Mouse (Mus musculus) hindlimb bud, embryonic 11.5 days (tissue): ENCODE results near the gene Tmem206.
A peak's percentile ranks its signal among the peaks of the same experiment; 100 is the strongest.

Source experiments
- DNase-seq: peaks from one replicate; pipeline ENCODE4 v3.0.0-alpha.2; 2012; ENCODE audit warnings: low read depth, low spot score; ENCODE audit errors: extremely low spot score

Tmem206 gene

DNA sequence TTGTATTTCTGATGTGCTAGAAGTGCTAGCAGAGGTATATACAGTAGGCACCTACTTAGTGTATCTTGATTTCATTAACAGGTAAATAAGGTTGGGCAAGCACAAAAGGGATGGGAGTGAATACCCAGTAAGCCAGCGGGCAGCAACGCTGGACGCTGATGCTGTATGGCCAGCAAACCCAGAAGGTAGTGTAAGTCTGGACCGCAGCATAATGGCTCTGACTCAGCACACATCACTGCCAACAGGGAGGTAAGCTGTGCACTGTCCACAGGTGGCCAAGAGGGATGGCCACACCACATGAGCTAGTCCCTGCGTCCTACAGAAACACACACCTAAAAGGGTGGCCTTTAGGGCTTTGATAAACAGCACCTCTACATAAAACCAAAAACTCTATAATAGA lies 24.6 kb downstream of the Tmem206 start:
- DNase-seq, result no peak

DNA sequence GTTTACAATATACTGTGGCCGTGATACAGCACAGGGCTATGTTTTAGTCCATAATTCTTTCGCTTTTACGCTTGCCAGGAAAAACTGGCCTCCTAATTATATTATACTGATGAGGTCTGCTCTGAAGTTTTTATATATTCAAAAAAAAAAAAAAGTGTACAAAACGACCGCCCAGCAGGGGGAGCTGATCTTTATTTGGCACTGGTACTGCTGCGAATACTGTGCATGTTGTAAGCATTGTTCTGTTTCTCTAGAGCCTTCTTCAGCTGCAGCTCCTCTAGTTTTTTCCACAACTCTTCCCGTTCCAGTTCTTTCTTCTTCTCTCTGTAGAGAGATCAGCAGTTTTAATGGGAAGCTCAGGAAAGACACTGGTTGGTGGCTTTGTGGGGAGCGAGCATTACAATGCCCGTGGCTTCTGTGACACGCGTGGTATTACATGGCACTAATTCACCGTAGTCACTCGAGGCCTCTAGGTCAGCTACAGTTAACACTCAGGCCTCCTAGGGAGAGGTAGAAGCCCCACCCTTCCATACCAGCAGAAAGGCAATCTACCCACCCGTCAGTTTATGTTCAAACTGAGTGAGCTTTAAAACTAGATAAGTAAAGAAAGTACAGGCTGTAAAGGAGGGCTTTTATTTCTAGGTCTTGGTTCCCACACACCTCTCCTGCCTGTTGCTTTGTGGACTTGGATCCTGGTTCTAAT lies 27.2 kb downstream of the Tmem206 start:
- peak; percentile 10 for DNase-seq

DNA sequence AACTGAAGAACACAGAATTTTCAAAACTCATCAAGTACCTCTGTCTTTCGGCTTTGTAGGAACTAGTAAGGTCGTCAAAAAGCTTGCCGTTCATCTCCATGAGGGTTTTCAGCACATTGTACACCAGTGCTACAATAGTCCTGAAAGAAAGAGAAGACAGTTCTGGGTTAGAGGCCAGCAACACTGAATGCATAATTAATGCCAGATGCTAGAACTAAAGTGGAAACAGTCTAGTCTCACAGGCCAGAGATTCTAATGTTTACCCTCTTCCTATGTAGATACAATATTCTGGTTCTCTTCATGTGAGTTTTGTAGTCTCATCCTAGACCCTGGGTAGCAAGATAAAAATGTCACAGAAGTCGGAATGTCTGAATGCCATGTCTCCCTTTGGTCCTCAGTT lies 28.1 kb downstream of the Tmem206 start:
- DNase-seq, result no peak

DNA sequence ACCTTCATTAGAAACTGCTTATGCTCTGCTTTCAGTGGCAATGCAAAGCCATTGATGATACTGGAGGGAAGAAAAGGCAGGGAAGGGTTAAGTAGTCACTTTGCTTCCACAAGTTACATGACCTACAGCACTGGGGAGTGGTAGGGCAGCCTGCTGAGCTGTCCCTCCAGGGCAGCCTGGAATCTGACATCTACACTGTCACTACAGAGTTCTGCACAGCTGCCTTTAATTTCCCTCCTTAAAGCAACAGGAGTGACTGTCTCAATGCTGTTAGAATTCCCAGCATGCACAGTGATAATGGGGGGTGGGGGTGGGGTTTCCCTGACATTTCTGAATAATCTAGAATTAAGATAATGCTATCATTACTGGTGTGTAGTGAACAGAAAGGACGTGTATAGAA lies 31.2 kb downstream of the Tmem206 start:
- no peak for DNase-seq

DNA sequence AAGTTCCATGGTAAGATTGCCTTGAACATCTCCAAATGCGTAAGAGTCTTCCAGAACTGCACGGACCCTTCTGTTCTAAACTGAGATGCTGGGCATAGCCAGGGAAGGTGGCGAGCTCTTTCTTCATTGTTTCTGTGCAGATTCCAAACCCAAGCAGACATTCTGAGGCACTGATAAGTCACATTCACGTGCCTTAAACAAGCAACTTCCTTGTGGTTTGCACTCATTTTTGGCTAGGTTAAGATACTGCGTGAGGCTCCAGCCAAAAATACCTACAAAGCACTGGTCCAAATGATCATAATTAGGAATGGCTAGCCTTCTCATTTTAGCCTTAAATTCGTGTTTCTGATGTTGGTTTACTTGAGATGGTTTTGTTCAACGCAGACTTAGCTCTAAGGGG lies 33.8 kb downstream of the Tmem206 start:
- no peak for DNase-seq

DNA sequence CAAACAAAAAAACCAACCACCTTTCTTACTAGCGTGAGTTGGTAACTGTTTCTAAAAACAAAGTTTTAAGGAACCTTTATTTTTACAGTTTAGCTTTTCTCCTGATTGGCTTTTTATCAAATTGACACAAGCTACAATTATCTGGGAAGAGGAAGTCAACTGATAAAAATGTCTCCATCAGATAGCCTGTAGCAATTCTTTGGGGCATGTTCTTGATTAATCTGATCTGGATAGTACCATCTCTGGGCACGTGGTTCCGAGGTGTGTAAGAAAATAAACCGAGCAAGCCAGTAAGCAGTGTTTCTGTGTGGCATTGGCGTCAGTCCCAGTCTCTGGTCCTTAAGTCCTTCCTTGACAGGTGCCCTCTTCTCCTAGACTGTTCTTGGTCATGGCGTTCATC lies 36.7 kb downstream of the Tmem206 start:
- DNase-seq, result no peak

DNA sequence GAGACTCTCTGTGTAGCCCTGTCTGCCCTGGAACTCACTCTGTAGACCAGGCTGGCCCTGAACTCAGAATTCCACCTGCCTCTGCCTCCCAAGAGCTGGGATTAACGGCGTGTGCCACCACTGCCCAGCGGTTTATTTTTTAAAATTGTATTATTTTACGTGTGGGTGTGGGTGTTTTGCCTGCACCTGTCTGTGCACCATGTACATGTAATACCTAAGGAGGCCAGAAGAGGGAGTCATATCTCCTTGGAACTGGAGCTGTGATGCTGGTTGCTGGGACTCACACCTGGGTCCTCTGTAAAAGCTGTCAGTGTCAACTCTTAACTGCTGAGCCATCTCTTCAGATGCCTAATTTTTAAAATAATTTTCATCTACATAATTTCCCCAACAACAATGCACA lies 38.8 kb downstream of the Tmem206 start:
- peak; percentile 16 for DNase-seq

DNA sequence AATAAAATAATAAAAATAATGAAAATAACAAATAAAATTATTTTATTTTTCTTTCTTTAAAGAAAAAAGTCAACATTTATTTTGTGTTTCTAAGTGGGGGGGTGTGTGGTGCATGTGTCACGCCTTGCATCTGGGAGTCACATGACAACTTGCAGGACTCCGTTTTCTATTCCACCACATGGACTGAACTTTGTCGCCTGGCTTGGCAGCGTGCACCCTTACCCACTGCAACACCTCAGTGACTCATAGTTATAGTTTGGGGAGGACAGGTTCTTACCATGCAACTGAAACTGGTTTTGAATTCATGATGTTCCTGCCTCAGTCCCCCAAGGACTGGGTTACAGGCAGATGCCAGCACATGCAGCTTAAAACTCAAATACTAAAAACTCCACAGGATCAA lies 42.5 kb downstream of the Tmem206 start:
- DNase-seq, result no peak

DNA sequence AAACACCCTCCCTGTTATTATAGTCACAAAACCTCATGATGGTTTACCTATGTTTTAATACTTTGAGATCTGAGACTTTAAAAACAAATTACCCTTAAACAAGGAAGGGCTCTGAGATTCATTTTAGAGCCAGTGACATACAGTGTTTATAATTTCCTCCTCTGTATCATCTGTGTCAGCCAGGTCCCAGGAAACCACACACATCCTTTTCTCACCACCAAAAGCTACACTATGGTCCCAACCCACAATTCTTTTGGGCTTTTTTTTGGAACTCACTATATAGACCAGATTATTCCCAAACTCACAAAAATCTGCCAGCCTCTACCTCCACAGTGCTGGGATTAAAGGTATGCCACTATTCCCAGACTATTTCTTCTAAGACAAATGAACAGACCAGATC lies 43.4 kb downstream of the Tmem206 start:
- DNase-seq, result no peak

DNA sequence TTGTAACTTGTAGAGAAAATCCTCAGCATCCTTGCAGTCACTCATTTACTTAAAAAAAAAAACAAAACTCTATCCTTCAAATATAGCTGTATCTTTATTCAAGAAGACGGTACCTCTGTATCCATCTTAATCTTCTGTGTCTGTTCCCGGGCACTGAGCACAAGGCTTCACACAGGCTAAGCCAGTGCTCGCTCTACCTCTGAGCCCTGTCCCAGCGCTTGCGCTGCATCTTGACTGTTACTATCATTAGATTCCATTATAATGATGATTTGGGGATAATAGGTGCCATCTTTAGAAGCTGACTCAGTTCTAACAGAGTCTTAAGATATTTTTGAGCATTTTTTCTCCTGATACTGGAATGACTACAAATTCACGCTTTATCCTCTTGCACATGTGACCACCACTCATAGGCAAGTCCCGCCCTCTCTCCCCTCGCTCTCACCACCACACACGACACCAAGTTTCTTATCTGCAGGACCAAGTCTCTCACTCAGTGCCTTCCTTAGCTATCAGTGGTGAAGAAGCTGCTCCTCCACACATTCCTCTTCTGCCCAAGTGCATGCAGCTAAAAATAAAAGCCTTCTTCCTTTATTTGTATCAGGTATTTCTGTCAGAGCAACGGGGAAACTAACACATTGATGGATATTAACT lies 49.4 kb downstream of the Tmem206 start:
- no peak for DNase-seq

DNA sequence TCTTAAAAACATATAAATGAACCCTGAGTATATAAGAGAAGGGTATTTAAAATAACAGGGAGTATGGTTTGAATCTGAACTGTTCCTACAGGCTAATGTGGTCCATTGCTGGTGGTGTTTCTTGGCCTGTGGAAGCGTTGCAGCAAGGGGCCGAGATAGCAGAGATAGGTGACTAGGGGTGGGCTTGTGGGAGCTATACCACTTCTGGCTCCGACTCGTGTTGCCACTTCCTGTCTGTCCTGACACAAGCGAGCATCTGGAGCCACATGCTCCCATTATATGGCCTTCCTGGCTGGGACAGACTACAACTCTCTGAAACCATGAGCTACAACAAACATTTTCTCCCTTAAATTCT lies 49.9 kb downstream of the Tmem206 start:
- no peak for DNase-seq

DNA sequence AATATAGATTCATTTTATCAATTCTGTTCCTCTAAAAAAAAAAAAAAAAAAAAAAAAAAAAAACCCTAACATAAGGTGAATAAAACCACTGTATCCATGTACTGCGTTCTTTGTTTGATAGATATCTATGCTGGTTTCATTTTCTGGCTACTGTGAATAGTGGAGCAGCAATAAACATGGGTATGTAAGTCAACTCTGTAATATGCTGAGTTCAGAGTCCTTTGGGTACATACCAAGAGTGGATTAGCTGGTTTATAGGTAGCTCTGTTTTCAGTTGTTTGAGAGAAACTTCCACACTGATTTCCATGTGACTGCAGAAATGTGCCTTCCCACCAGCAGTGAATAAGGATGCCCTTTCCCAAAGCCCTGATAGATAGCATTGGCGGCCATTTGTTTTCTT lies 52.4 kb downstream of the Tmem206 start:
- no peak for DNase-seq

DNA sequence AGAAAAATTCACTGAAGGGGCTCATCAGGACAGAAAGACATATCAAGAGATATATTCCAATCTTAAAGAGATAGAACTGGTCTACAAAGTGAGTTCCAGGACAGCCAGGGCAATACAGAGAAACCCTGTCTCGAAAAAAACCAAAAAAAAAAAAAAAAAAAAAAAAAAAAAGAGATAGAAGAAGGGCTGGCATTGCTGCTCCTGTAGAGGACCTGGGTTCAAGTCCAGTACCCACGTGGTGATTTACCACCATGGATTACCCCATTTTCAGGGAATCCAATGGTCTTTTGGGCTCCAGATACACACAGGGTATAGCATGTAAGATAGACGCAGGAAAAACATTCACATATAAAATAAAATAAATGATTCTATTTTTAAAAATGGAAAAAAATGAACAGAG lies 55.1 kb downstream of the Tmem206 start:
- DNase-seq, result no peak

DNA sequence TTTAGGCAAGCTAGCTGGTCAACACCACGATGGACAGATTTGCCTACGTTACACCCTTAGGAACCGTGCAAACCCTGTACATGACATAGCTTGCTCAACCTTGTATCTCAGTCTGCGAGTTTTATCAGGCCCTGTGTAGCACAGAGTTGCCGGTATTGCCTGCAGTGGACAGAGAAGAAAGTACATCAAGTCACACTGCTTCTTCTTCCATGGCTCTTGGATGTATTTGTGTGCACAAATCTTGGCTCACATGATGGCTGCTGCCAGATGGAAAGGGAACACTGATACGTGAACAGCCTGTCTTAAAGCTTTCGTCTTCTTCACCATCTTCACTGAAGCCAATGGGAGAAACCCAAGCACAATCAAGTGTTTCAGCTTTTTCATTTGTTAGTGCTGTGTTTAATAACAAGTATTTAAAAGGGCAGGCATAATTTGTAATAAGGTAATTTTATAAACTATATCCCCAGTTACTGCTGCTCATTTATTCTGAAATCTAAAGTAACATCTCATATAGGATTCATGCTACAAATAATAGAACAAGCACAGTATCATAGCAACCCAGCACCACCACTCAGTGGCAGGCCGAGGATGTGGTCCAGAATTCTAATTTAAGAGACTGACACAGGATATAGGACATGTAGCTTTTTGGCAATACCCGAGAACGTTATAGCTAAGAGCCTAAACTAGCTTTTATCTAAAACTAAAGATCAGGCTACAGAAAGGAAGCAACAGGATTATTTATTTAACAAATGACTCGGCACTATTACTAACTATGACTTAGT lies 56.4 kb downstream of the Tmem206 start:
- DNase-seq, result no peak

DNA sequence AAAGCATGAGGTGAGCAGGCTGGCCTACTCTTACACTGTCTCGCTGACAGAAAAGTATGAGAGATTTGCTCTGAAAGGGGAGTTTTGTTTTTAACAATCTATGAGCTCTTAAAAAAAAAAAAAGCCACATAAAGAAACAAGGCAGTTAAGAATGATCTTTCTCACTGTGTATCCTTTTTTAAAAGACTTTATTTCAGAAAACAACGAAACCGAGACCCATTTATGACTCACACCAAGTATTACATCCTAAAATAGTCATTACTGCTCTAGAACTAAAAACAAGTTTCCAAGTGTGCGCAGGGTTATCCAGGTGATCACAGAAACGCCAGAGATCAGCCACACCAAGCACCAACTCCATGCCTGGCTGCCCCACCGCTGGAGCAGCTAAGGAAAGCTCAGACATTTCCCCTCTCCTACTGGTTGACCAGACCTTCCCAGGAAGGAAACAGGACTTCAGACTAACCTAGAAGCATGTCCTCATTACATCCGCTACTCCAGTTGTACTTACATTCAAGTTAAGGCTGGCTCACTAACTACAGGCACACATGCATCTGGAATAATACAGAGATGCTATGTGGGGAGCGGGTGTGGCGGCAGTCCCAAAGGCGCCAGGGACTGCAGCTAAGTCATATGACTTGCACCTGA lies 59.2 kb downstream of the Tmem206 start:
- no peak for DNase-seq

DNA sequence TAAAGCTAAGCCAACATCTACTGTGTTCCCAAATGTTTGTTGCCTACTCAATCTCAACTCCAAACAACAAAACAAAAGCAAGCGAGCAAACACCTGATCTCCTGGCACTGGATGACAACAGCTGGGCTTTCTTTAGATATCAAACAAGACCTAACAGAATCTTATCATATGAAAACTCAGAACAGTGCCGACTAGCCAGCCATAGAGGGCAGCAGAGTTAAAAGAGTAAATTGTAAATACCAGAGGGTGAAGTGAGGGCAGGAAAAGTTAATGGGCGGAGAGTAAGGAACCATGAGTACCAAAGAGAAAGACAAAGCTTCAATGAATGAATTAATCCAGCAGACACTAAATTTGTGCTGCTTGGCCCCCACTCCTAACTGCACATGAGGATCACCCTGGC lies 65.6 kb downstream of the Tmem206 start:
- no peak for DNase-seq

DNA sequence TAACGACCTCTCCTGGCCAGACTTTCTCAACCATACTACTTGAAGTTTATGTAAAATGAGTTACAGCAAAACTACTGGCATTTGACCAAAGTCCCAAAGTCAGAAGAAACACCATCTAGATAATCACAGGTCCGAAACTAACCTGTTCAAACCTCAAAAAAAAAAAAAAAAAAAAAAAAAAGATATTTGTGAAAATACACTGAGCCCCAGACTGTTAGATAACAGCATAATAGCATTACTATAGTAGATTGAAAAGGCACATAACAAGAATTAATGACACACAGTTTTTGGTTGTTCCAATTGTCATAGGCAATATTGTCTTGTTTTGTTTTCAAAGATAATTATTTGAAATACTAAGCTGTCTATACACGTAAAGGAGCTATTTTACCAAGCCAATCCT lies 67.8 kb downstream of the Tmem206 start:
- DNase-seq, result no peak

DNA sequence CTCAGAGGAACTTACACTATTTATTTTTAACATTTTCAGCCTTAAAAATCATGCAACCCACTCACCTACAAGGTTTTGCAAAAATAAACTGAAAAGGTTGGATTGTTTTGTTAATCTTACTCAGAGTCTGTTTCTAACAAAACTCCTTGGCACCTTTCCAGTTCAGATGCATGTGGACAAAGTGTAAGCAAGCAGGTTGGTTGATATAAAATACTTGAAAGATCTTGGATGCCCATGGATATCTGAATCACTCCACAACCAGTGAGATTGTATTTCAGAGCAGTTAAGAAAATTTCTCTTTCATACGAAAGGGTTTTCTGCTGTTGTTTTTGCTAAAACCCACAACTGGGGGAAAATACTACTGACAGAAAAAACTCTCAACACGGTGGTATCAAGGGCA lies 68.4 kb downstream of the Tmem206 start:
- no peak for DNase-seq

DNA sequence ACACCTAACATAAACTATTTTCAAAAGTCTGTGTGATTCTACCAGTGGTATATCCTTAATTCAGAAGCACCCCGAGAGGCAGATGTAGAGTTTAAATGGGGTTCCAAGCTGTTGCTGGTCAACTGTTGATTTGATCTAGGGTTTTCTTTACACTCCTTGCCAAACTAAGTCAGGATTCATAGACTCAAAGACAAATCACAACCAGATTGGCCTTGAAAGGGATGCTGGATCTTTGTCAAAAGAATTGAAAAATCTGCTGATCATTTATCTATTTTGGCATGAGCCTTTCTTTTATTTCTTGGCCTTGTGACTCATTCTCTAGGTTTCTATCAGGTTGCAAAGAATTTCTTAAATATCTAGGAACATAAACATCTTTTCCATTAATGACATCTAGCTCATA lies 69.5 kb downstream of the Tmem206 start:
- no peak for DNase-seq

DNA sequence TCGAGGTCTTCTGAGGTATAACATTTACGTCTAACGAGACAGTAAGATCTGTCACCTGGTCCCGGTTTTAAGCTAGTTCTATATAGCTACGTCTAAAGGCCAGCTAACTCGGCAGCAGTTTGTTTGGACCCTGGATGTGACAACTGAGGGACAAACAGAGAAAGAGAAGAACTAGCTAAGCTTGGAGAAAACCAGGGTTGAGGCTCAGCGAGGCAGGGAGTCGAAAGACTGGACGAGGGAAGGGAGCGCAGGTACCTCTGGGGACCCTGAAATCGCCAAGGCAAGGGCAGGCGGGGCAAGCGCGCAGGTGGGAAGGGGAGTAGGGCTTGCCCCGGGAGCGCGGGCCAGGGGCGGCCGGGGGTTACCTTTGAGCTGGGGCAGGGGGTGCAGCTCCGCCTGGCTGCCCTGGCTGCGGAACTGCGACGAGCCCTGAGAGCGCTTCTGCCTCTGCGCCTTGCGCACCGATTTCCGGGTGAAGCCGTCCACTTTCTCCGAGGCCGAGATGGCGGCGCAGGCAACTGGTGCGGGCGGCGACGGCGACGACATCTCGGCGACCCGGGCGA lies 70.2 kb downstream of the Tmem206 start:
- DNase-seq, result no peak

DNA sequence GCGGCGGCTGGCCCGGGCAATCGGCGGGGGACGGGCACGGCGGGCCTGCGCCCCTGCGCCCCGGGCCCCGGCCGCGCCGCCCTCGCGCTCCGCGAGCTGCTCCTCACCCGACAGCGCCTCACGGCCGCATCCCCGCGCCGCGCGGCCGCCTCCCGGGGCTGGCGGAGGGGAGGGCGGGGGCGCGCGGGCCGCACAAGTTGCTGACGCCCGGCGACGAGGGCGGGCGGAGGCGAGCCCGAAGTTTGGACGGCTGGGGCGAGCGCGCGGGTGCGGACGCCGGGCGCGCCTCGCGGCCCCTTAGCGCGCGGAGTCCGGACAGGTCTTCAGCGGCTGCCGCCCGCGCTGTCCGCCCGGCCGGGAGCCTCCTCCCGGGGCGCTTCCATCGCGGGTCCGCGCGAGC lies 70.7 kb downstream of the Tmem206 start:
- no peak for DNase-seq
